Mouse (Mus musculus) subcutaneous adipose tissue, adult 2 months (tissue): ENCODE data around the gene Ifna11. TPM values are rescaled to one million over a fixed set of nuclear protein-coding genes. Genes with fewer than 3 reads are reported as not detected.

ENCODE experiments used
- polyA plus RNA-seq: library from polyadenylated mRNA; depleted of rRNA; stranded (reverse); fragments of >200 nt; gene quantifications from 2 replicates; pipeline ENCODE4 v1.2.3, GENCODE M21; 2012; ENCODE audit warnings: low replicate concordance; rRNA removed

Gene Ifna11
- polyA plus RNA-seq, result not detected in 2 replicates

GRCm38 (mm10) chr4:88819659-88820058 is at the start of gene Ifna11:
Gene Ifna11 (plus strand): TSS chr4:88819959.

GRCm38 (mm10) chr4:88773534-88773933 is 46.2 kb upstream of the Ifna11 start, which contains the start of gene Gm13290:
Gene Gm13290 (plus strand): TSS chr4:88773834.

DNA sequence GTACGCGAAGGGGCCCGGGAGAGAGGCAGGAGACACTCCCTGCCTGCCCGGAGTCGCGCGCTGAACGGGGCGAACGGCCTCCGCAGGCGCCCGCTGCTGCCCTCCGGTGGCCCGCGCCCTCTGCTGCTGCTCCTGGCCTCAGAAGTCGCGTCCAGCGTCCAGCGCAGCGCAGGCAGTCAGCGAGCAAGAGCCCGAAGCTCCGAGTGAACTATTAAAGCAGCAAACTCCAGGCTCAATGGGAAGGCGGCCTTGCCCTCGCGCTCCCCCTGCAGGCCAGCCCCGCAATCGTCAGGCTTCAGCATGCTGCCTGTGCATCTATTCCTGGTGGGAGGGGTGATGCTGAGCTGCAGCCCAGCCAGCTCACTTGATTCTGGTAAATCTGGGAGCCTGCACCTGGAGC is 43.1 kb upstream of the Ifna11 start, which contains the start of gene Gm13289:
Gene Gm13289, plus strand, starts transcription at position 301 of the 400 bp plus-strand sequence.

GRCm38 (mm10) chr4:88779550-88779949 is 40.2 kb upstream of the Ifna11 start, which contains the start of gene Gm13272:
Gene Gm13272 (plus strand): TSS chr4:88779850.

DNA sequence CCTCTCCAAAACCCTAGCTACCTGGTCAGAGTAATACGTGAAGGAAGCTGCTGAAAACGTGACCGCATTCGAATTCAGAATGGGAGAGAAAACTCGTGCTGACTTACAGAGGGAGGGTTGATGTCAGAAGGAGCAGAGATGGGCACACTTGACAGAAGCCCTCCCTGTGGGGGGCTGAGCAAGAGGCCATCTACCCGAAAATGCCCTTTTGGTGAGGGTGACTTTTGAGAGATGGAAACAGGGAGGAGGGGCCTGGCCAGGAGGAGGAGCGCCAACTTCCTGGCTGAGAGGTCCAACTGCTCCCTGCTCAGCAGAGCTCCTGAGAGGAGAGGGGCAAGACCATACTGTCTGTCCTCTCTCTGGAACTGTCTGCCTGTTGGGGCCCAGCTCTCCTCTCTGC is 37.9 kb upstream of the Ifna11 start, which contains the start of gene Ifnz:
Gene Ifnz, plus strand, starts transcription at position 301 of the 400 bp plus-strand sequence.

GRCm38 (mm10) chr4:88785409-88785808 is 34.4 kb upstream of the Ifna11 start, which contains the start of gene Gm13276:
Gene Gm13276 (plus strand): TSS chr4:88785709.

GRCm38 (mm10) chr4:88788402-88788801 is 31.4 kb upstream of the Ifna11 start, which contains the start of gene Gm13277:
Gene Gm13277 (plus strand): TSS chr4:88788632.

GRCm38 (mm10) chr4:88791250-88791649 is 28.5 kb upstream of the Ifna11 start, which contains the start of gene Gm13278:
Gene Gm13278 (plus strand): TSS chr4:88791550.

GRCm38 (mm10) chr4:88793936-88794675 is 25.7 kb upstream of the Ifna11 start, which contains the start of gene Gm13275:
Gene Gm13275 (plus strand): TSS chr4:88794487.

GRCm38 (mm10) chr4:88797097-88797496 is 22.7 kb upstream of the Ifna11 start, which contains the start of gene Gm13279:
Gene Gm13279 (plus strand): TSS chr4:88797397.

GRCm38 (mm10) chr4:88799365-88799764 is 20.4 kb upstream of the Ifna11 start, which contains the start of gene Gm13285:
Gene Gm13285 (plus strand): TSS chr4:88799665.

GRCm38 (mm10) chr4:88802954-88803353 is 16.8 kb upstream of the Ifna11 start, which contains the start of gene Gm13287:
Gene Gm13287 (plus strand): TSS chr4:88803254.

DNA sequence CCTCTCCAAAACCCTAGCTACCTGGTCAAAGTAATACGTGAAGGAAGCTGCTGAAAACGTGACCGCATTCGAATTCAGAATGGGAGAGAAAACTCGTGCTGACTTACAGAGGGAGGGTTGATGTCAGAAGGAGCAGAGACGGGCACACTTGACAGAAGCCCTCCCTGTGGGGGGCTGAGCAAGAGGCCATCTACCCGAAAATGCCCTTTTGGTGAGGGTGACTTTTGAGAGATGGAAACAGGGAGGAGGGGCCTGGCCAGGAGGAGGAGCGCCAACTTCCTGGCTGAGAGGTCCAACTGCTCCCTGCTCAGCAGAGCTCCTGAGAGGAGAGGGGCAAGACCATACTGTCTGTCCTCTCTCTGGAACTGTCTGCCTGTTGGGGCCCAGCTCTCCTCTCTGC is 14.5 kb upstream of the Ifna11 start, which contains the start of gene Gm13288:
Gene Gm13288, plus strand, starts transcription at position 301 of the 400 bp plus-strand sequence.

DNA sequence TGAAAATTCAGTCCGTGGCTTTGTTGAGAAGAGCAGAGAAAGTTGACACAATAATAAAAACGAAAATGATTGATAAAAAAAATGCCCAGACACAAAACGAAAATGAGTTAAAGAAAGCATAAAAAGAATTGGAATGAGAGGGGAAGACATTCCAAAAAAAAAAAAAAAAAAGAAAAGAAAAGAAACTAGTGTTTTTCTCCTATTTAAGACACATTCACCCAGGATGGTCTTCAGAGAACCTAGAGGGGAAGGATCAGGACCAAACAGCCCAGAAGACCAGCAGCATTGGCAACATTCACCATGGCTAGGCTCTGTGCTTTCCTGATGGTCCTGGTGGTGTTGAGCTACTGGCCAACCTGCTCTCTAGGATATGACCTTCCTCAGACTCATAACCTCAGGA is 3.8 kb upstream of the Ifna11 start, which contains the start of gene Ifna7:
Gene Ifna7, plus strand, starts transcription at position 301 of the 400 bp plus-strand sequence.

DNA sequence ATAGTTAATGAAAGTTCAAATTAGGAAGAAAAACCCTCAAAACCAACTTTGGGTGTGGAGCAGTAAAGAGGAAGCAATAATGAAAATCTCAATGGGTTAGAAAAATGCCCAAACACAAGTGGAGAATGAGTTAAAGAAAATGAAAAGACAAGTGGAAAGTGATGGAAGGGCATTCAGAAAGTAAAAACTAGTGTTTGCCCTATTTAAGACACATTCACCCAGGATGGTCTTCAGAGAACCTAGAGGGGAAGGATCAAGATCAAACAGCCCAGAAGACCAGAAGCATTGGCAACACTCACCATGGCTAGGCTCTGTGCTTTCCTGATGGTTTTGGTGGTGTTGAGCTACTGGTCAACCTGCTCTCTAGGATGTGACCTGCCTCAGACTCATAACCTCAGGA is 7.4 kb downstream of the Ifna11 start, which contains the start of gene Ifna6:
Gene Ifna6, plus strand, starts transcription at position 301 of the 400 bp plus-strand sequence.

DNA sequence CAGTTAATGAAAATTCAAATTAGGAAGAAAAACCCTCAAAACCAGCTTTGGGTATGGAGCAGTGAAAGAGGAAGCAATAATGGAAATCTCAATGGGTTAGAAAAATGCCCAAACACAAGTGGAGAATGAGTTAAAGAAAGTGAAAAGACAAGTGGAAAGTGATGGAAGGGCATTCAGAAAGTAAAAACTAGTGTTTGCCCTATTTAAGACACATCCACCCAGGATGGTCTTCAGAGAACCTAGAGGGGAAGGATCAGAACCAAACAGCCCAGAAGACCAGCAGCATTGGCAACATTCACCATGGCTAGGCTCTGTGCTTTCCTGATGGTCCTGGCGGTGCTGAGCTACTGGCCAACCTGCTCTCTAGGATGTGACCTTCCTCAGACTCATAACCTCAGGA is 15.5 kb downstream of the Ifna11 start, which contains the start of gene Ifna5:
Gene Ifna5, plus strand, starts transcription at position 301 of the 400 bp plus-strand sequence.

DNA sequence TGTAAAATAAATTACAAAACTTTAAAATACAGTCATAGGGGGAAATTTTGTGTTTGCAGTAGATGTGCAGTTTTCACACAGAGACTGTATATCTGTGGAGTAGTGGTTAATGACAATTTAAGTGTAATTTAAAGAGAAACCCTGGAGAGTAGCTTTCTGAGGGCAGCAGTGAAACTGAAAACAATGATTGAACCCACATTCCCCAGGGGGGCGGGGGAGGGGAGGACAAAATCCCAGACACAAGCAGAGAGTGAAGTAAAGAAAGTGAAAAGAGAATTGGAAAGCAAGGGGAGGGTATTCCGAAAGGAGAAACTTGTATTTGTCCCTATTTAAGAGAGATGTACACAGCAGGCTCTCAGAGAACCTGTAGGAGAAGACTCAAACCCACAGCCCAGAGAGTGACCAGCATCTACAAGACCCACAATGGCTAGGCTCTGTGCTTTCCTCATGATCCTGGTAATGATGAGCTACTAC is 21.7 kb downstream of the Ifna11 start, which contains the start of gene Ifna4:
Gene Ifna4, plus strand, starts transcription at position 424 of the 474 bp plus-strand sequence.

DNA sequence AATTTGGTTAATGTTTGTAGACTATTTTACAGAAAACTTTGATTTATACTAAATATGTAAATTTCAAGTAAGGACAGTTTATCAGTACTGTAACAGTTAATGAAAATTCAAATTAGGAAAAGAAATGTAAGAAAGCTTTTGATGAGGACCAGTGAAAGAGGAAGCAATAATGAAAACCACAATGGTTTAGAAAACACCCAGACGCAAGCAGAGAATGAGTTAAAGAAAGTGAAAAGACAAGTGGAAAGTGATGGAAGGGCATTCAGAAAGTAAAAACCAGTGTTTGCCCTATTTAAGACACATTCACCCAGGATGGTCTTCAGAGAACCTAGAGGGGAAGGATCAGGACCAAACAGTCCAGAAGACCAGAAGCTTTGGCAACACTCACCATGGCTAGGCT is 29.9 kb downstream of the Ifna11 start, which contains the start of gene Ifna1:
Gene Ifna1, plus strand, starts transcription at position 390 of the 400 bp plus-strand sequence.

Other genes with a start within 250 kb of the Ifna11 start
- not detected in 2 replicates for gene Ifna14, start 248.2 kb upstream of the Ifna11 start, polyA plus RNA-seq
- not detected in 2 replicates for gene Ifna9, start 227.6 kb upstream of the Ifna11 start, polyA plus RNA-seq
- not detected in 2 replicates for gene Ifna12, start 216.6 kb upstream of the Ifna11 start, polyA plus RNA-seq
- not detected in 2 replicates for gene C87499, start 185.5 kb upstream of the Ifna11 start, polyA plus RNA-seq
- not detected in 2 replicates for gene Ifna13, start 175.5 kb upstream of the Ifna11 start, polyA plus RNA-seq
- gene Ifna16, start 143.0 kb upstream of the Ifna11 start, polyA plus RNA-seq, result not detected in 2 replicates
- not detected in 2 replicates for gene Ifna2, start 136.0 kb upstream of the Ifna11 start, polyA plus RNA-seq
- not detected in 2 replicates for gene Ifnab, start 128.6 kb upstream of the Ifna11 start, polyA plus RNA-seq
- gene Gm26566, start 98.2 kb upstream of the Ifna11 start, polyA plus RNA-seq, result 0.23 and 0.35 TPM in 2 replicates
- 16.0 and 29.7 TPM in 2 replicates for gene Klhl9, start 97.5 kb upstream of the Ifna11 start, polyA plus RNA-seq
- gene Gm13271, start 65.1 kb upstream of the Ifna11 start, polyA plus RNA-seq, result not detected in 2 replicates
- not detected in 2 replicates for gene Gm13283, start 59.8 kb upstream of the Ifna11 start, polyA plus RNA-seq
- gene Gm13290, start 46.1 kb upstream of the Ifna11 start, polyA plus RNA-seq, result not detected in 2 replicates
- not detected in 2 replicates for gene Gm13289, start 43.0 kb upstream of the Ifna11 start, polyA plus RNA-seq
- not detected in 2 replicates for gene Gm13272, start 40.1 kb upstream of the Ifna11 start, polyA plus RNA-seq
- 0.08 TPM in 1 of 2 replicates, not detected in the other for gene Ifnz, start 37.8 kb upstream of the Ifna11 start, polyA plus RNA-seq
- gene Gm13276, start 34.2 kb upstream of the Ifna11 start, polyA plus RNA-seq, result not detected in 2 replicates
- gene Gm13277, start 31.3 kb upstream of the Ifna11 start, polyA plus RNA-seq, result not detected in 2 replicates
- gene Gm13278, start 28.4 kb upstream of the Ifna11 start, polyA plus RNA-seq, result not detected in 2 replicates
- not detected in 2 replicates for gene Gm13275, start 25.5 kb upstream of the Ifna11 start, polyA plus RNA-seq
- gene Gm13279, start 22.6 kb upstream of the Ifna11 start, polyA plus RNA-seq, result not detected in 2 replicates
- gene Gm13285, start 20.3 kb upstream of the Ifna11 start, polyA plus RNA-seq, result not detected in 2 replicates
- not detected in 2 replicates for gene Gm13287, start 16.7 kb upstream of the Ifna11 start, polyA plus RNA-seq
- not detected in 2 replicates for gene Gm13288, start 14.4 kb upstream of the Ifna11 start, polyA plus RNA-seq
- not detected in 2 replicates for gene Ifna7, start 3.7 kb upstream of the Ifna11 start, polyA plus RNA-seq
- not detected in 2 replicates for gene Ifna6, start 7.5 kb downstream of the Ifna11 start, polyA plus RNA-seq
- not detected in 2 replicates for gene Ifna5, start 15.6 kb downstream of the Ifna11 start, polyA plus RNA-seq
- gene Ifna4, start 21.9 kb downstream of the Ifna11 start, polyA plus RNA-seq, result not detected in 2 replicates
- not detected in 2 replicates for gene Ifna1, start 30.1 kb downstream of the Ifna11 start, polyA plus RNA-seq
- gene Ifne, start 60.2 kb downstream of the Ifna11 start, polyA plus RNA-seq, result 0.80 TPM in 1 of 2 replicates, not detected in the other